Mouse (Mus musculus) Muller cell, postnatal 12 days (primary cell): ENCODE measurements around the gene Tead4.

Source experiments
- DNase-seq: peaks from one replicate; pipeline ENCODE4 v3.0.0-alpha.2; 2015; ENCODE audit errors: inconsistent ontology term

The Tead4 gene

GRCm38 (mm10) chr6:128291284-128291683 is 9.3 kb downstream of the Tead4 start:
- DNase-seq = no peak

- DNase-seq = no peak
These were observed 11.9 kb downstream of the Tead4 start for GRCm38 (mm10) chr6:128288681-128289080.

GRCm38 (mm10) chr6:128285792-128286430 is 14.7 kb downstream of the Tead4 start:
- peak; percentile 85 for DNase-seq

- DNase-seq = peak; percentile 90
These were observed 18.5 kb downstream of the Tead4 start for GRCm38 (mm10) chr6:128282126-128282525.

GRCm38 (mm10) chr6:128280472-128281145 is 20.0 kb downstream of the Tead4 start:
- no peak for DNase-seq

- DNase-seq = no peak
These were observed 21.0 kb downstream of the Tead4 start for GRCm38 (mm10) chr6:128279608-128280007.

- DNase-seq = no peak
These were observed 21.5 kb downstream of the Tead4 start for GRCm38 (mm10) chr6:128279099-128279498.

- no peak for DNase-seq
These were observed 23.2 kb downstream of the Tead4 start for GRCm38 (mm10) chr6:128277132-128278085.

GRCm38 (mm10) chr6:128276349-128276748 is 24.3 kb downstream of the Tead4 start:
- DNase-seq = no peak

- peak; percentile 76 for DNase-seq
These were observed 25.0 kb downstream of the Tead4 start for GRCm38 (mm10) chr6:128275506-128276064.

GRCm38 (mm10) chr6:128273507-128273906 is 27.1 kb downstream of the Tead4 start:
- DNase-seq = no peak

GRCm38 (mm10) chr6:128272754-128273153 is 27.9 kb downstream of the Tead4 start:
- no peak for DNase-seq

GRCm38 (mm10) chr6:128269850-128270249 is 30.8 kb downstream of the Tead4 start:
- no peak for DNase-seq

- DNase-seq = no peak
These were observed 35.6 kb downstream of the Tead4 start for GRCm38 (mm10) chr6:128264870-128265526.

GRCm38 (mm10) chr6:128261486-128261885 is 39.1 kb downstream of the Tead4 start:
- no peak for DNase-seq

- no peak for DNase-seq
These were observed 41.4 kb downstream of the Tead4 start for GRCm38 (mm10) chr6:128259252-128259651.

- no peak for DNase-seq
These were observed 44.7 kb downstream of the Tead4 start for GRCm38 (mm10) chr6:128255941-128256340.

- DNase-seq = no peak
These were observed 45.3 kb downstream of the Tead4 start for GRCm38 (mm10) chr6:128255292-128255691.

- DNase-seq = no peak
These were observed 46.1 kb downstream of the Tead4 start for GRCm38 (mm10) chr6:128254551-128254950.

GRCm38 (mm10) chr6:128253111-128253510 is 47.5 kb downstream of the Tead4 start:
- no peak for DNase-seq

GRCm38 (mm10) chr6:128250596-128250995 is 50.0 kb downstream of the Tead4 start:
- no peak for DNase-seq
